Mouse (Mus musculus): ENCODE results near the gene Gcnt3. TPM values are rescaled to one million over a fixed set of nuclear protein-coding genes. Genes with fewer than 3 reads are reported as not detected.

The Gcnt3 gene
- polyA plus RNA-seq, 1 experiment from 2014 or later, result not detected

Other genes starting within 250 kb of the Gcnt3 start
- gene Bnip2, start 48.6 kb downstream of the Gcnt3 start, polyA plus RNA-seq (2015; fragmentation: Nextera tagmentation; extraction: Ambion mirVana), result 99.8 and 114 TPM in 2 replicates
- gene Gtf2a2, start 25.5 kb downstream of the Gcnt3 start, polyA plus RNA-seq (2015; fragmentation: Nextera tagmentation; extraction: Ambion mirVana), result 150 and 170 TPM in 2 replicates
- 30.2 and 34.9 TPM in 2 replicates for gene Fam81a, start 104.5 kb upstream of the Gcnt3 start, polyA plus RNA-seq (2015; fragmentation: Nextera tagmentation; extraction: Ambion mirVana)
- 10.1 and 10.9 TPM in 2 replicates for gene Myo1e, start 169.3 kb upstream of the Gcnt3 start, polyA plus RNA-seq (2015; fragmentation: Nextera tagmentation; extraction: Ambion mirVana)